Mouse (Mus musculus) olfactory bulb, adult 2 months (tissue): ENCODE results near the gene Lonp1. TPM values are rescaled to one million over a fixed set of nuclear protein-coding genes. Genes with fewer than 3 reads are reported as not detected.
A peak's percentile ranks its signal among the peaks of the same experiment; 100 is the strongest.

Experiments used
- H3K27ac ChIP-seq: fragments of 200-500 bp; 2 replicates; pipeline ENCODE4 v1.5.1; 2012; ENCODE audit warnings: low read depth, low read length; ENCODE audit not compliant: insufficient read depth
- H3K4me1 ChIP-seq: fragments of 200-500 bp; 2 replicates; pipeline ENCODE4 v1.6.1; 2012; ENCODE audit warnings: low read length; ENCODE audit not compliant: control insufficient read depth, insufficient read depth
- H3K4me3 ChIP-seq: fragments of 200-500 bp; 2 replicates; pipeline ENCODE4 v1.5.1; 2012; ENCODE audit warnings: mild to moderate bottlenecking, low read depth, low read length, moderate library complexity; ENCODE audit not compliant: insufficient read depth
- CTCF ChIP-seq: fragments of 200-500 bp; IDR thresholded peaks from 2 replicates; pipeline ENCODE4 v1.5.1; 2012; ENCODE audit warnings: low read depth, mild to moderate bottlenecking, low read length, moderate library complexity; ENCODE audit not compliant: insufficient read depth
- POLR2A ChIP-seq: fragments of 200-500 bp; IDR thresholded peaks from 2 replicates; pipeline ENCODE4 v1.6.1; 2012; ENCODE audit warnings: mild to moderate bottlenecking, low read depth, low read length, moderate library complexity; ENCODE audit not compliant: insufficient read depth
- WGBS: fragments of 180-500 bp; shearing (Covaris S2); methylation state at CpG from one replicate; pipeline ENCODE4 v1.1.7; 2018; 5-methylcytosine and 5-hydroxymethylcytosine counted together
- polyA plus RNA-seq: library from polyadenylated mRNA; stranded (reverse); fragments of >200 nt; gene quantifications from 2 replicates; pipeline ENCODE4 v1.2.4, GENCODE M21; 2012; ENCODE audit warnings: low replicate concordance; ENCODE audit not compliant: missing spikeins, insufficient read depth, insufficient read length

The Lonp1 gene
- polyA plus RNA-seq, 1 experiment = not detected

DNA sequence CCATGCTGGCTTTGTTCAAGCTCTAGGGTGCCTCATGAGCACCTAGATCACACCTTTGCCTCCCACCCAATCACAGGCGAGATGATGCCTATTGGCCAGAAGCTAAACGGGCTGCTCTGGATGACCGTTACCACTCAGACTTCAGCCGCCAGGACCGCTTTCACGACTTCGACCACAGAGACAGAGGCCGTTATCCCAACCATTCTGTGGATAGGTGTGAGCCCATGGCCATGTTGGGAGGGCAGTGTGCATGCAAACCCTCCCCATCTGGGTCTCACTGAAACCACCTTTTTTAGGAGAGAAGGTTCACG lies 22.7 kb downstream of the Lonp1 start:
- H3K27ac ChIP-seq = no peak overlapping the region
- TF ChIP-seq CTCF = no peak
- no peak for TF ChIP-seq POLR2A
- 89% methylated on average over 9 of the region's 9 CpGs for WGBS
- no peak overlapping the region for H3K4me3 ChIP-seq
- H3K4me1 ChIP-seq = peaks cover 10% of the 10 kb centered on the region

DNA sequence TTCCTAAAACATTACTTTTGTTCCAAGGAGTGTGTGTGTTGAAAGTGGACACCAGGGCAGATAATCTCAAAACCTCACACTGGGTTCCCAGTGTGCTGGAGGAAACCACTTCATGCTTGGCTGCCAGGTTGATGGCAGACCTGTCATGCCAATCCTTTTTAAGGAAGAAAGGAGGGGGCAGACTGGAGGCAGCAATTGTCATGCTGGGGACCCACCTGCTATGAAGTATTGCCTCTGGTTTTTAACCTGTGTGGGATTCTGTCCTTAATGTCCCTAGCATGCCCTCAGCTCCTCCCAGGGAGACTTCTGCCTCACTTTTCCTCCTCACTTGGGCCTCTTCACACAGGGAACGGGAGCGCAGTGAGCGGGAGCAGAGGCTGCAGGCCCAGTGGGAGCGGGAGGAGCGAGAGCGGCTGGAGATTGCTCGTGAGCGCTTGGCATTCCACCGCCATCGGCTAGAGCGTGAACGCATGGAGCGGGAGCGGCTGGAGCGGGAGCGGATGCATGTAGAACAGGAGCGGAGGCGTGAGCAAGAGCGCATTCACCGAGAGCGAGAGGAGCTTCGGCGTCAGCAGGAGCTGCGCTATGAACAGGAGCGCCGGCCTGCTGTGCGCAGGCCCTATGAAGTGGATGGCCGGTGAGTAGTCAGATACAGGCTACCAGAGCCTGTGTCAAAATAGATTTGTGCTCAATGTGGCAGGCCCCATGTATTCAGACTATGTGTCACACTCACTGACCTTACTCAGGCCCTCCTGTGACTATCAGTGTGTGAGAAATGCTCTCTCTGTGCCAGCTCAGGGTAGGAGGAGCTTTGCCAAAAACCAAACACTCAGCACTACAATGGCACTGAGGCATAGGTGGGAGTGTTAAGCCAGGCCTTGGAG lies 23.3 kb downstream of the Lonp1 start:
- H3K4me3 ChIP-seq = no peak overlapping the region
- TF ChIP-seq CTCF (no peak), POLR2A (no peak)
- WGBS = 94% methylated on average over 28 of the region's 28 CpGs
- peaks cover 5% of the 10 kb centered on the region for H3K4me1 ChIP-seq
- no peak overlapping the region for H3K27ac ChIP-seq

DNA sequence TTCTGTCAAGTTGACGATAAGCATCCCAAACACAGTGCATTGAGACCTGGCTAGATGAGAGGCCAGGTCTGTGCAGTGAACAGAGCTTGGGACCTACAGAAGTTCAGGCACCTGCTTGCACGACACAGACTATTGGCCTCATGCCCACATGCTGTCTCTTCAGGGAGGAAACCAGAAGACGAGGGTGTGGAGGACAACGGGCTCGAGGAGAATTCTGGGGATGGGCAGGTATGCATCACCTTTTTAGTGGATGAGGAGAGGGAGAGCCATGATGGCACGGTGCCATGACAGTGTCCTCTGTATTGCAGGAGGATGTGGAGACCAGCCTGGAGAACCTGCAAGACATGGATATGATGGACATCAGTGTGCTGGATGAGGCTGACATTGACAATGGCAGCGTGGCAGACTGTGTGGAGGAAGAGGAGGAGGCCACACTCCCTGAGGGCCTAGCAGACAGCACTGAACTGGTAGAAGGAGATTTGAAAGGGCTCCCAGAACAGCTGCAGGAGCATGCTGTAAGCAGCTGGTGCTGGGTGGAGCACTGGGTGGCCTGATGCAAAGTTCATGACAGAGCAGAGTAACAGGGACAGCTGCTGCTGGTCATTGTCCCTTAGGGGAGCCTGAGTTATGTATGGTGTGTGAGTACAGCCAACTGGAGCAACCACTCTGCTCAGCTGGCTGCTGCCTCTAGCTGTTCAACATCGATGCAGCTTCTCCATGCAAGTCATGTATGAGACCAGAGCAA lies 33.0 kb downstream of the Lonp1 start:
- Histone ChIP-seq H3K27ac (no peak overlapping the region), H3K4me3 (no peak overlapping the region), H3K4me1 (peaks cover 28% of the 10 kb centered on the region)
- WGBS = 60% methylated on average over 8 of the region's 8 CpGs
- TF ChIP-seq CTCF (no peak), POLR2A (no peak)

DNA sequence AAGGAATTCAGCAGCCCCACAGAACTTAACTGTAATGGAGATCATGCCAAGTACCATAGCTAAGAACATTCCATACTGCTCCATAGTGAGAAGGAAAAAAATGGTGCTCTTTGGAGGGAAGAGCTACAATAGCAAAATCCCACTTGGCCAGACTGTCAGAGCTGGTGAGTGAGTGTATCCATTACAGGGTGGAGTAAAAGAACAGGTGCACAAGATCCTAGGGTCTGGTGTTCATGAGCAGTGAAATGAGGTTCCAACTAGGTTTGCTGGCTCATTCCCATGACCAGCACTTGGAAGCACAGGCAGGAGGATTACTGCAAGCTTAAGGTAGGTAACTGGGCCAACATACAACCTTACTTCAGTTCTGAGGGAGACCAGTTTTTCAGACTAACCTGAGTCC lies 34.1 kb downstream of the Lonp1 start:
- no peak overlapping the region for H3K27ac ChIP-seq
- TF ChIP-seq CTCF (no peak), POLR2A (no peak)
- H3K4me3 ChIP-seq = no peak overlapping the region
- peaks cover 26% of the 10 kb centered on the region for H3K4me1 ChIP-seq

DNA sequence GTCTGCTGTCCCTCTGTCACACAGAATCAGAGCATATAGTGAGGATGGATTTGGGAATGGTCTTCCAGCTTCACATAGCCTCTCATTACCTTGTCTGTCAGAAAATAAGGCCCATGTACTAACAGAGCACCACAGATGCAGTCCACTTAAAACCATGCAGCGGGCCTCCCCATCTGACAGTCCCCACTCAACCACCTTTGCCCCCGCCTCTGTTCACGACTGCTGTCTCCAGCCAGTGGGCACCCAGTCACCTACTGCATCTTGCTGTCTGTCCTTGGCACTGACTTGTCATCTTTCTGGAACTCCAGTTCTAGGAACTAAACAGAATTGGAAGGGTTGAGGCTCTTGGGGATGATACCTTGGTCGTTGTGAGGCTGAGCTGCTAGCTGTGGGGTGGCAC lies 37.8 kb downstream of the Lonp1 start:
- WGBS = 88% methylated on average over 4 of the region's 4 CpGs
- TF ChIP-seq CTCF = no peak
- no peak for TF ChIP-seq POLR2A
- no peak overlapping the region for H3K4me3 ChIP-seq
- H3K27ac ChIP-seq = no peak overlapping the region
- peaks cover 27% of the 10 kb centered on the region for H3K4me1 ChIP-seq

DNA sequence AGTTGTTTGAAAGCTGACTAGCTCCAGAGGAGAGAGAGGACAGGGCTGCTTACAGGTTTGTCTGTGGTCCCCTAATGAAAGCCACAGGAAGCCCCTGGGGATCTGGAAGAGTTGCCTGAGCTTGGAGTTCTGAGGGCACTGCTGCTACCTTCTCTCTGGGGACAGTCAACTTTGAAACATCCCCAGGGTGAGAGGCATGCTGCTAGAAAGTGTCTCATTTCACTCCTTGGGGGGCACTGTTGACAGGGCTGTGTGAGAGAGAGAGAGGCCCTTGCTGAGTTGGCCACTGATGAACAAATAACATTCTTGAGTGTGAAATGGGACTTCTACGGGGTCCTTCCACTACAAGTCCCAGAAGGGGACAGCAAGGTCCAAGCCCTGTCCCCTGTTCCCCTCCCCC lies 38.9 kb downstream of the Lonp1 start:
- TF ChIP-seq POLR2A = no peak
- no peak for TF ChIP-seq CTCF
- Histone ChIP-seq H3K27ac (no peak overlapping the region), H3K4me1 (peaks cover 20% of the 10 kb centered on the region), H3K4me3 (no peak overlapping the region)
- 31% methylated on average over 1 of the region's 1 CpGs for WGBS

DNA sequence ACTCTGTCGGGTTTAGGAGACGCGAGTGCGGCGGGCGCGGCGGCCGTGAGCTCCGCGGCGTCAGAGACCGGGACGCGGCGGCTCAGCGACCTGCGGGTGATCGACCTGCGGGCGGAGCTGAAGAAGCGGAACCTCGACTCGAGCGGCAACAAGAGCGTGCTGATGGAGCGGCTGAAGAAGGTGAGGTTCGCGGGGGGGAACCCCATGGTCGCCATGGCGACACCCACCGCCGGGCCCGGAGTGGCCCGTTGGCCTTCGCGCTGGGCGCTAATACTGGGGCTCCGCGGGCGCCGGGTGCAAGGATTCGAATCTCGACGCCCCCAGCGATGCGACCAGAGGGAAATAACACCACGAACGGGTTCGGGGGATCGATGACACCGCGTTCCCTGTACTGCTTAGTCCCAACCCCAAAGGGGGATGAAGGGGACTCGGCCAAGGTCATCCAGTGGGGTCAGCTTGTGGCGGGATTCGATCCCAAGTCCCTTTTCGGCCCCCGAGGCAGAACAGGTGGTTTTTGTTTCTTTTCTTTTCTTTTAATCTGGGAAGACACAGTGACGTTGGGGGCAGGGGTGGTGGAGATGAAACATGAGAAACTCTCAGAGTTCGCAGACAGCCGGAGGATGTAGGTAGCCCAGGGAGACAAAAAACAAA lies 41.4 kb downstream of the Lonp1 start:
- Histone ChIP-seq H3K27ac (peak overlapping the region; percentile 90), H3K4me3 (peak overlapping the region; percentile 89), H3K4me1 (peaks cover 29% of the 10 kb centered on the region)
- under 1% methylated on average over 61 of the region's 61 CpGs for WGBS
- no peak; the same call in 1 of the 2 replicates for TF ChIP-seq POLR2A
- no peak for TF ChIP-seq CTCF

DNA sequence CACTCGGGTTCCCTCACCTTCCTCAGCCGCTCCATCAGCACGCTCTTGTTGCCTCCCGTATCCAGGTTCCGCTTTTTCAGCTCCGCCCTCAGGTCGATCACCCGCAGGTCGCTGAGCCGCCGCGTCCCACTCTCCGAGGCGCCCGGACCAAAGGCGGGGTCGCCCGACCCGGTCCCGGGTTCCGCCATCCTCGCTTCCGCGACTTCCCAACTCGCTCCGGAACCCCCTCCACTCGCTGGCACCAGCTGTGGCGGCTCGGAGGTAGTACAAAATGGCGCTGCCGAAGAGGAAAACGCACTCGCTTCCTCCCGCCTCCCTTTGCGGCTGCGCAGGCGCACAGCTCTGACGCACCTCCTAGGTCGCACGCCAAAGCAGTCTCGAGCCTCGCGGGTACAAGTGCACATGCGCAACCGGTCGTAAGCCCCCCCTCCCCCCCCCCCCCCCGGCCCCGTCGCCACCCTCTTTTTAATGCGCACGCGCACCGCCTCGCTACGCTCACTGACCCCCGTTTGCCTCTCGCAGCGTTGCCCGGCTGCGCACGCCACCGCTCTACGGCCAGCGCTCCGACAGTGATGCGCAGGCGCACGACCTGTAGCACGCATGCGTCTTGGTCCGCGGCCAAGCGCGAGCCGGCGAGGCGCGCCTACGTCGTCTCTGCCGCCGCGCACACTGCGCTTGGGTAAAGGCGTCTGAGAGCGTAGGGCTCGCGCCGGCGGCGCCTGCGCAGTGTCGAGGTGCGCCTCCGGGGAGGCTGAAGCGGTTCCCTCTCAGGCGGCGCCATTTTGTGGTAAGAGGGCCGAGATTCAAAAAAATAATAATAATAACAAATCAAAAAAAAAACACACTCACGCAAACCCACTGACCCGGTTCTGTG lies 42.2 kb downstream of the Lonp1 start, which contains the start of the genes Safb2 and Safb:
Safb2 (minus strand) TSS at position 329 of the 874 bp plus-strand sequence.
Safb (plus strand) TSS at position 569 of the 874 bp plus-strand sequence.
- H3K27ac ChIP-seq = peak within 1 kb of the TSS; percentile 90
- peaks cover 29% of the 10 kb centered on the region for H3K4me1 ChIP-seq
- TF ChIP-seq POLR2A = peak; percentile 76
- no peak for TF ChIP-seq CTCF
- 1% methylated on average over 93 of the region's 101 CpGs for WGBS
- peak within 1 kb of the TSS; percentile 89 for H3K4me3 ChIP-seq
